Mouse (Mus musculus) layer of hippocampus, adult 11-12 months (tissue): ENCODE measurements at regions not wholly inside any gene's neighbourhood (a gene's known extent, or its start where the extent isn't known, plus 50 kb on each side); places are given as distances from the start of the nearest gene placed in this dataset.

Experiments
- DNase-seq: peaks from one replicate; pipeline ENCODE4 v3.0.0; 2022; ENCODE audit warnings: low spot score

- no peak for DNase-seq
These were observed 133.3 kb upstream of the Tmpo start for GRCm38 (mm10) chr10:91314441-91314840.

GRCm38 (mm10) chr10:91313316-91313715 lies 132.2 kb upstream of the Tmpo start:
- no peak for DNase-seq

GRCm38 (mm10) chr10:91312913-91313312 lies 131.8 kb upstream of the Tmpo start:
- no peak for DNase-seq

GRCm38 (mm10) chr10:91300067-91300466 lies 119.0 kb upstream of the Tmpo start:
- DNase-seq = no peak

GRCm38 (mm10) chr10:91297792-91298460 lies 116.8 kb upstream of the Tmpo start:
- peak; percentile 61 for DNase-seq

GRCm38 (mm10) chr10:91295345-91295744 lies 114.2 kb upstream of the Tmpo start:
- DNase-seq = no peak

- DNase-seq = no peak
These were observed 112.1 kb upstream of the Tmpo start for GRCm38 (mm10) chr10:91293226-91293625.

GRCm38 (mm10) chr10:91284259-91284658 lies 103.1 kb upstream of the Tmpo start:
- no peak for DNase-seq

- DNase-seq = peak; percentile 89
These were observed 90.0 kb upstream of the Tmpo start for GRCm38 (mm10) chr10:91270955-91271741.

GRCm38 (mm10) chr10:91270268-91270954 lies 89.3 kb upstream of the Tmpo start:
- peak; percentile 47 for DNase-seq

GRCm38 (mm10) chr10:91267886-91268285 lies 86.8 kb upstream of the Tmpo start:
- DNase-seq = no peak

GRCm38 (mm10) chr10:91260416-91260815 lies 79.3 kb upstream of the Tmpo start:
- DNase-seq = no peak

- DNase-seq = no peak
These were observed 68.6 kb upstream of the Tmpo start for GRCm38 (mm10) chr10:91249681-91250195.

- DNase-seq = no peak
These were observed 63.2 kb upstream of the Tmpo start for GRCm38 (mm10) chr10:91244297-91244696.

- DNase-seq = no peak
These were observed 61.5 kb upstream of the Tmpo start for GRCm38 (mm10) chr10:91242491-91243046.

- no peak for DNase-seq
These were observed 60.5 kb upstream of the Tmpo start for GRCm38 (mm10) chr10:91241611-91242005.

GRCm38 (mm10) chr10:91240856-91241610 lies 59.9 kb upstream of the Tmpo start:
- DNase-seq = no peak

- no peak for DNase-seq
These were observed 59.2 kb upstream of the Tmpo start for GRCm38 (mm10) chr10:91240320-91240719.

GRCm38 (mm10) chr10:91236844-91237243 lies 55.7 kb upstream of the Tmpo start:
- peak; percentile 23 for DNase-seq

GRCm38 (mm10) chr10:91234709-91235108 lies 53.6 kb upstream of the Tmpo start:
- DNase-seq = no peak
